Mouse (Mus musculus) liver, embryonic 13.5 days (tissue): ENCODE results near the gene Pias4. TPM values are rescaled to one million over a fixed set of nuclear protein-coding genes. Genes with fewer than 3 reads are reported as not detected.
A peak's percentile ranks its signal among the peaks of the same experiment; 100 is the strongest.

Experiments used
- ATAC-seq: fragments of 200-750 bp; cut with Nextera tagmentation; 2 replicates; pipeline ENCODE4 v1.8.0; 2017; ENCODE audit warnings: low read depth, mild to moderate bottlenecking, moderate number of reproducible peaks, moderate library complexity
- DNase-seq: peaks from one replicate; pipeline ENCODE4 v3.0.0; 2022
- H3K27ac ChIP-seq: fragments of 300-500 bp; sonication (generic); 2 replicates; pipeline ENCODE4 v1.5.1; 2015; ENCODE audit warnings: moderate library complexity, mild to moderate bottlenecking, inconsistent platforms
- H3K27me3 ChIP-seq: fragments of 300-500 bp; sonication (generic); 2 replicates; pipeline ENCODE4 v1.6.1; 2015; ENCODE audit warnings: mild to moderate bottlenecking, inconsistent platforms
- H3K36me3 ChIP-seq: fragments of 300-500 bp; sonication (generic); 2 replicates; pipeline ENCODE4 v1.6.1; 2015; ENCODE audit warnings: mild to moderate bottlenecking, inconsistent platforms
- H3K4me1 ChIP-seq: fragments of 300-500 bp; sonication (generic); replicated peaks from 2 replicates; pipeline ENCODE4 v1.6.1; 2015; ENCODE audit warnings: inconsistent platforms
- H3K4me2 ChIP-seq: fragments of 300-500 bp; sonication (generic); 2 replicates; pipeline ENCODE4 v1.6.1; 2015; ENCODE audit warnings: inconsistent platforms, mild to moderate bottlenecking, moderate library complexity
- H3K4me3 ChIP-seq: fragments of 300-500 bp; sonication (generic); replicated peaks from 2 replicates; pipeline ENCODE4 v1.5.1; 2015; ENCODE audit warnings: mild to moderate bottlenecking, inconsistent platforms
- H3K9ac ChIP-seq: fragments of 300-500 bp; sonication (generic); 2 replicates; pipeline ENCODE4 v1.6.1; 2015; ENCODE audit warnings: mild to moderate bottlenecking, inconsistent platforms
- H3K9me3 ChIP-seq: fragments of 300-500 bp; sonication (generic); replicated peaks from 2 replicates; pipeline ENCODE4 v1.6.1; 2016; ENCODE audit warnings: inconsistent platforms
- WGBS: fragments of 180-500 bp; shearing (Covaris S2); methylation state at CpG from one replicate; pipeline ENCODE4 v1.1.7; 2015; ENCODE audit not compliant: insufficient replicate concordance; 5-methylcytosine and 5-hydroxymethylcytosine counted together
- polyA plus RNA-seq: library from polyadenylated mRNA; unstranded; fragments of >200 nt; fragmentation: Nextera tagmentation; extraction: Ambion mirVana; gene quantifications from 2 replicates; pipeline ENCODE4 v1.2.1, GENCODE M21; 2015

Gene Pias4
- polyA plus RNA-seq, 1 experiment from 2014 or later: 23.5 TPM

DNA sequence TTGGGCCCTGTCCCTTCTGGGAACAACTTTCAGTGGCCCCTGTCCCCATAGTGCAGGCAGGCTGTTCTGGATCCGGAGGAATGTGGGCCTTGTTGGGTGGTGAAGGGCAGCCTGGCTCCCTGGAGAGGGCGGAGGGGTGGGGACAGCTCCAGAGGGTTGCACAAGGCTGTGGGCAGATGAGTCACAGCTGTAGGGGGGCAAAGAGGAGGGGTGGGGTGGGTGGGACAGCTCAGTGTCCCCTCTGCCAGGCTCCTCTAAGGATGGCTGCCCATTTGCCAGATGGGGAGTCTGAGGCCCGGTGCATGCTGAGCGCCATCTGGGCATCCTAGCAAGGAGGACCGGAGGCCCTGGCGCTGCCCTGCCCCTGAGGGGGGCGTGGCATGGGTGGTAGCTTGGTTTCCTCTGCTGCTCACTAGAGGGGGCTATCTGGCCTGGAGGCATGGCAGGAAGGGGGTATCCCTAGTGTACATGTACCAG, 24.5 kb downstream of the Pias4 start:
- Histone ChIP-seq H3K36me3 (peaks cover 94% of the 10 kb centered on the region), H3K4me1 (peaks cover 87% of the 10 kb centered on the region), H3K27ac (no peak overlapping the region; the same call in 1 of the 2 replicates), H3K27me3 (no peaks in the 10 kb centered on the region), H3K9ac (no peak overlapping the region), H3K4me2 (no peak overlapping the region), H3K9me3 (no peaks in the 10 kb centered on the region), H3K4me3 (no peak overlapping the region)
- DNase-seq: no peak
- no peak for ATAC-seq
- WGBS: 83% methylated on average over 7 of the region's 7 CpGs

- no peak for ATAC-seq
- Histone ChIP-seq H3K4me1 (peaks cover 88% of the 10 kb centered on the region), H3K4me2 (peak overlapping the region; percentile 29; the same call in 1 of the 2 replicates), H3K9me3 (no peaks in the 10 kb centered on the region), H3K4me3 (no peak overlapping the region), H3K9ac (peak overlapping the region; percentile 94; the same call in 1 of the 2 replicates), H3K27ac (peak overlapping the region; percentile 88), H3K36me3 (peaks cover 88% of the 10 kb centered on the region), H3K27me3 (no peaks in the 10 kb centered on the region)
- WGBS: 66% methylated on average over 5 of the region's 5 CpGs
- DNase-seq: no peak
Measured at GRCm38 (mm10) chr10:81142551-81142981, 25.2 kb downstream of the Pias4 start.

DNA sequence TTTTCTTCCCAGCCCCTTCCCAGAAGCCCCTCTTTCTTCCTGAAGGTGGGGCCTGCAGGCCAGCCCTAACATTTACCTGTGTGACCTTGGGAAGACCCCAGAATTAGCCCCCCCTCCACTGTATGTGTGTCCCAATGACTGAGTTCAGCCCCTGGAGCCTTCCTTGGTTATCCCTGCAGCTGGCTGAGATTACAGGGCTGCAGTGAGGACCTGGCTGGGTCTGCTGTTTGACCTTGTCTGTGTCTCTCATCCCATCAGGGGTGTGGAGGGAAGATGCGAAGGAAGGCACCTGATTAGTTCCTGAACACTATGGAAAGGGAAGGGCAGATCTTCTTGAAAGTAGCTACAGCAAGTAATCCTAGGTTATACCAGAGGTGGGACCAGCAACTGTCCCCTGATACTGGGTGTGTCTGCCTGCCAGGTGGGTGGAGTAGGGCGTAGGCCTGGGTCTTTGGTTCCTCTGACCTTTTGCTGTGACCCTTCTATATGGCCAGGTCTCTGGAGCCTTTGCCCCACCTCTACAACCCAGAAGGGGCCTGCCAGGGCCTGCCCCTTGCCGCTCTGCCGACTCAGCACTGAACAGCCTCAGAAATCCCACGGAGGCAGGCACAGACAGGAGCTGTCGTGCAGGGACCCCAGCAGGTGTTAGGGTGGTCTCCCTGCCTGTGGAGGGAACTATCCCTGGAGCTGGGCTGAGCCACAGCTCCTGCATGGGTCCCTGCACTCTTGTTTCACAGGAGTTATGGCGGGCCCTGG, 26.1 kb downstream of the Pias4 start:
- 81% methylated on average over 7 of the region's 7 CpGs for WGBS
- H3K9ac ChIP-seq: peak overlapping the region; percentile 94
- H3K27ac ChIP-seq: peak overlapping the region; percentile 88
- ATAC-seq (no peak), DNase-seq (no peak)
- no peaks in the 10 kb centered on the region for H3K9me3 ChIP-seq
- H3K4me1 ChIP-seq: peaks cover 84% of the 10 kb centered on the region
- peak overlapping the region; percentile 99 for H3K4me2 ChIP-seq
- peak overlapping the region; percentile 92 for H3K4me3 ChIP-seq
- no peaks in the 10 kb centered on the region for H3K27me3 ChIP-seq
- H3K36me3 ChIP-seq: peaks cover 79% of the 10 kb centered on the region

- WGBS: 35% methylated on average over 10 of the region's 10 CpGs
- ATAC-seq: no peak
- peaks cover 71% of the 10 kb centered on the region for H3K36me3 ChIP-seq
Measured at GRCm38 (mm10) chr10:81140717-81141454, 26.8 kb downstream of the Pias4 start.

DNA sequence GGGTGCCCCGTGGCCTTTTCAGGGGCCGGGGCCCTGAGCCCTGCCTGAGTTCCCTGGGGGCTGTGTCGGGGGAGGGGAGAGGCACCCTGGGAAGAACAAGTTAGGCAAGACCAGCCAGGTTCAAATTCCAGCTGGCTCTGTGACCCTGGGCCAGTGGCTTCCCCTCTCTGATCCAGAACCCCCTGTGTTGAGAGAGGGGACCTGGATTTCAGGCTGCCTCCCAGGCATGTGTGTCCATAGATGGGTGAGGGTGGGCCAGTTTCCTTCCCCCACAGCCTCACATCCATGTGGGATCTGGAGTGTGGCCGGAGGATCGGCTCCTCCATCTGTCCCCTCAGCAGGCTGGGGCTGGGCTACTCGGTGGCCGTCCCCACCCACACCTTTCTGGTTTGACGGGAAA, 27.7 kb downstream of the Pias4 start:
- Histone ChIP-seq H3K9me3 (no peaks in the 10 kb centered on the region), H3K4me1 (peaks cover 77% of the 10 kb centered on the region), H3K27ac (peak overlapping the region; percentile 88), H3K4me3 (peak overlapping the region; percentile 92), H3K27me3 (no peaks in the 10 kb centered on the region), H3K4me2 (peak overlapping the region; percentile 99), H3K9ac (peak overlapping the region; percentile 94), H3K36me3 (peaks cover 63% of the 10 kb centered on the region)
- WGBS: 38% methylated on average over 8 of the region's 8 CpGs
- no peak for DNase-seq
- ATAC-seq: no peak

More at GRCm38 (mm10) chr10:81140717-81141454, 26.8 kb downstream of the Pias4 start:
- no peaks in the 10 kb centered on the region for H3K27me3 ChIP-seq
- no peaks in the 10 kb centered on the region for H3K9me3 ChIP-seq
- H3K4me1 ChIP-seq: peaks cover 77% of the 10 kb centered on the region
- H3K4me2 ChIP-seq: peak overlapping the region; percentile 99
- H3K27ac ChIP-seq: peak overlapping the region; percentile 88
- DNase-seq: no peak
- H3K9ac ChIP-seq: peak overlapping the region; percentile 94
- H3K4me3 ChIP-seq: peak overlapping the region; percentile 92

DNA sequence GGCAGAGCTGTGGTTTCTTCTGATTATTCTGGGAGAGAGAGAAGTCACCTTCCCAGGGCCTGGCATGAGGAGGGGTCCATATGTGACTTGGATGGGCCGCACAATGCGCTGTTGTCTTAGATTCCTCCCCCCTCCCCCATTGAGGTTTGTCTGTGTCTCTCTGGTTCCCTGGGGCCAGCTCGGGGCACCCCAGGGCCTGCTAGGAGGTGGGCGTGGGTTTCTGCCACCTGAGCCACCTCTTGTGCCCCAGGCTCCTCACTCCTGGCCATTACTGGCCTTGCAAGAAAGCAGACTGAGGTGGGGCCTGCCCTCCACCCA, 28.2 kb downstream of the Pias4 start:
- Histone ChIP-seq H3K9me3 (no peaks in the 10 kb centered on the region), H3K4me2 (peak overlapping the region; percentile 99), H3K27me3 (no peaks in the 10 kb centered on the region), H3K27ac (peak overlapping the region; percentile 88), H3K4me1 (peaks cover 77% of the 10 kb centered on the region), H3K36me3 (peaks cover 57% of the 10 kb centered on the region), H3K4me3 (peak overlapping the region; percentile 92), H3K9ac (peak overlapping the region; percentile 94)
- WGBS: 55% methylated on average over 4 of the region's 4 CpGs
- ATAC-seq (no peak), DNase-seq (no peak)

DNA sequence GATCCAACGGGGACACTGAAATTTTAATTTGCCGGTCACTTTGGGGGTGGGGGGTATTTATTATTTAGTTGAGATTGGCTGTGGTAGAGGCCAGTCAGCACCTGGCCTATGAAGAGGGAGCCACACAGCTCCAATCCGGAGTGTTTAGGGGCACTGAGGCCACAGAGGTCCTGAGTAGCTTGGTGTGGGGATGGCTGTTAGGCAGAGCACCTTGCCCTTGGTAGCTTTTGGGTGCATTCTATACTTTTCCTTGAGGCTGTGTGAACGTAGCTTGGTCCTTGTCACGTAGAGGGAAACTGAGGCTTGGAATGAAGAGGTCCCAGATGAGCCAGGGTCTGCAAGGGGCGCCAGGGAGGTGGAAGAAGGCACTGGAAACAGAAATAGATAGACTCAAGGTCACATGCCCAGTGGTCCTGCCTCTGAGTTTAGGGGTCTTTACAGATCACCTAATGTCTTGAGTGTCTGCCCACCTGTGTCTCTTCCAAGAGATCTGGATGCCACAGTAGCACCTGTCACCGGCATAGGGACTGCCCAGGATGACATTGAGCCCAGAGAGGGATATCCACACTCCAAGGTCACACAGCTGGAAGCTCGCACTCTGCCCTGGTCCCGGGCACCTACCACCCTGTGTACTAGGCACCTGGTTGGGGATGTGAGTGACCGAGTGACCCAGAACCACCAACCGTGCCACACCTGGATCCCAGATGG, 28.7 kb downstream of the Pias4 start:
- H3K27me3 ChIP-seq: no peaks in the 10 kb centered on the region
- DNase-seq (no peak), ATAC-seq (no peak)
- peaks cover 52% of the 10 kb centered on the region for H3K36me3 ChIP-seq
- H3K27ac ChIP-seq: peak overlapping the region; percentile 88
- no peaks in the 10 kb centered on the region for H3K9me3 ChIP-seq
- H3K9ac ChIP-seq: peak overlapping the region; percentile 94
- peak overlapping the region; percentile 92 for H3K4me3 ChIP-seq
- WGBS: 48% methylated on average over 11 of the region's 11 CpGs
- H3K4me1 ChIP-seq: peaks cover 77% of the 10 kb centered on the region
- peak overlapping the region; percentile 99 for H3K4me2 ChIP-seq

- Histone ChIP-seq H3K9me3 (no peaks in the 10 kb centered on the region), H3K4me2 (peak overlapping the region; percentile 99), H3K36me3 (peaks cover 45% of the 10 kb centered on the region), H3K4me1 (peaks cover 77% of the 10 kb centered on the region), H3K9ac (peak overlapping the region; percentile 94), H3K27me3 (no peaks in the 10 kb centered on the region), H3K4me3 (peak overlapping the region; percentile 92), H3K27ac (peak overlapping the region; percentile 88)
- under 1% methylated on average over 24 of the region's 24 CpGs for WGBS
- ATAC-seq (no peak), DNase-seq (no peak)
Measured at GRCm38 (mm10) chr10:81138131-81138782, 29.5 kb downstream of the Pias4 start.

- Histone ChIP-seq H3K4me3 (peak overlapping the region; percentile 92), H3K36me3 (peaks cover 37% of the 10 kb centered on the region), H3K4me1 (peaks cover 75% of the 10 kb centered on the region), H3K27ac (peak overlapping the region; percentile 99), H3K27me3 (no peaks in the 10 kb centered on the region), H3K9me3 (no peaks in the 10 kb centered on the region), H3K9ac (peak overlapping the region; percentile 97), H3K4me2 (peak overlapping the region; percentile 99)
- DNase-seq: peak; percentile 99
- ATAC-seq: peak; percentile 76
- WGBS: 1% methylated on average over 74 of the region's 89 CpGs
Measured at GRCm38 (mm10) chr10:81137252-81138130, 30.2 kb downstream of the Pias4 start.

DNA sequence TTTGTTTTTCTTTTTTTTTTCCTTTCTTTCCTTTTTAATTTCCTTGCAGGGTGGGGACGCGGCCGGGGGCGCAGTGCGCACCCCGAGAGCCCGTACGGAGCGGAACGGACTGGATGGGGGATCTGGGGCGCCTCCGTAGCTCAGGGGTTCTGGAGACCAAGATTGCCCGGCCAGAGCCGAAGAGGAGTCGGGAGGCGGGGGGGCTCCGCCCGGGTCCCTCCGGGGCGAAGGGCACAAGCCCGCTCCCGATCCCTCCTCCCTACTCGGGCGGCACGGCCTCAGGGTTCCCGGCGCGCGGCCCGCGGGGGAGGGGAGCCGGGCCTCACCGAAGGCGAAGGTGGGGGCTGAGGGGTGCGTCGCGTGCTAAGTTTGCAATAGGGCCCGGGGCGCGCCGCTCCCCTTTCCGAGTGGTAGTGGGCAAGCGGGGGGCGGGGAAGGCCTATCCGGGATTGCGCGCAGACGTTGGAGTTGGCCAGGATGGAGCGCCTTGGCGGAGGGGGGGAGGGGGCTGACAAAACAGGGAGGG, 31.0 kb downstream of the Pias4 start:
- Histone ChIP-seq H3K4me2 (peak overlapping the region; percentile 95), H3K4me1 (peaks cover 68% of the 10 kb centered on the region), H3K9me3 (no peaks in the 10 kb centered on the region), H3K9ac (peak overlapping the region; percentile 97), H3K36me3 (peaks cover 31% of the 10 kb centered on the region), H3K27me3 (no peaks in the 10 kb centered on the region), H3K4me3 (peak overlapping the region; percentile 92), H3K27ac (peak overlapping the region; percentile 99)
- ATAC-seq (peak; percentile 3; the same call in 1 of the 2 replicates), DNase-seq (peak; percentile 75)
- WGBS: under 1% methylated on average over 48 of the region's 50 CpGs
